Mouse (Mus musculus): ENCODE measurements around the gene Trappc13. TPM values are rescaled to one million over a fixed set of nuclear protein-coding genes. Genes with fewer than 3 reads are reported as not detected.

Gene Trappc13
- total RNA-seq, 2 experiments from 2014 or later, result 31.0 to 34.1 TPM

DNA sequence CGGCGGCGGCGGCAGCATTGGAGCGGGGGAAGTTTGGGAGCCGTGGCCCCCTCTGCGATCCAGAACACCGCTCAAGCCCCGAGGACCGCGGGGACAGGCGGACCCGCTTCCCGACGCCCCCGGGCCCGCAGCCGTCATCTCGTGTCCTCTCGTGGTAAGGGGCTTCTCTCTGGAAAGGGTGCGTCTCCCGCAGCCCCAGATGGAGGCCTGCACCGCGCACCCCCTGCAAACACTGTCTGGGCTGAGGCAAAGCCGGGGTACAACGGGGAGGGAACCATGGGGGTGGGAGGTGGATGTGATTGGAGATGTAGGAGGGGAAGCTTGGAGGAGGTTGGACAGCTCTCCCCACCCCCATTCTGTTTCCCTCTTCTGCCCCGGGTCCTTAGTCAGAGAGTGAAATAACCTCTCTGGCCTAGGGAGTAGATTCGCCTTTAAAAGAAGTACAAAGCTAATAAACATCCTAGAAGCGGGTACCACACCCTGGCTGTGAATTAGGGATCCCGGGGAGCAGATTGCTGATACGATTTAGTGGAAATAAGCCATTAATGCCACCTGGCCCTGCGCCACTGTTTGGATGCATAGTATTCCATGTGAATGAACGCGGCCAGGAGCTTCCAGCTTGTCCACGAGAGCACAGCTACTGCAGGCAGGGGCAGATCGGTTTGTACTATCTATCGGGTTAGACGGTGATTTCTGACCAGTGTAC is 68.3 kb downstream of the Trappc13 start:
- Histone ChIP-seq H3K4me3 (peak overlapping the region; percentile 80), H3K27ac (peak overlapping the region; percentile 92)
- intact Hi-C loops (cut with DNase I), result no loop called here
- peak; percentile 39 for DNase-seq
- TF ChIP-seq CTCF (IDR thresholded peaks at IDR 0.05), result no peak

DNA sequence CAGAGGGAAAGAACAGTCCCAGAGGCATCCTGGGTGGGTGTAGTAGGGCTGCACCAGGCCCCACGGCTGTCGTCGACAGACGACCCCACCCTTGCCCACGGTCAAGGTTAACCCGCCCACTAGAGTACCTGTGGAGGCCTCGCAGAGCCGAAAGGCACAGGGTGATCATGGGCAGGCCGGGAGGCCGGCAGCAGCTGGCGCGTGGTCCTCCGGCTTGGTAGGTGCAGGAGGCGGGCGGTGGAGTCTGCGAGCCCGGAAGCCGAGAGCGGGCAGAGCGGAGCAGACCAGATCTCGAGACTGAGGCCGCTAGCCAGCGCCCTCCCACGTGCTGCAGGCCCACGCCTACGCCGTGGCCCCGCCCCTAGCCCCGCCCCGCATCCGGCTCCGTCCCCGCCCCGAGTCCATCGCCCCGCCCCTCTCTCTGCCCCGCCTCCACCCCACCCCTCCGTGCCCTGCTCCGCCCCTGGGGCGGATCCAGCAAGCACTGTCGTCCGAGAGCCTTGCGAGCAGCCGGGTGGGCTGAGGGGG is 68.9 kb downstream of the Trappc13 start, which contains the start of the genes Nln and Sgtb:
TSS of gene Nln (minus strand) at position 327 of the 528 bp plus-strand sequence.
TSS of gene Sgtb (plus strand) at position 454 of the 528 bp plus-strand sequence.
- H3K4me3 ChIP-seq, result peak within 1 kb of the TSS; percentile 80
- peak within 1 kb of the TSS; percentile 92 for H3K27ac ChIP-seq
- intact Hi-C loops (cut with DNase I), result no loop called here
- TF ChIP-seq CTCF (IDR thresholded peaks at IDR 0.05), result no peak
- peak; percentile 94 for DNase-seq

GRCm38 (mm10) chr13:104108651-104109287 is 69.5 kb downstream of the Trappc13 start:
- peak overlapping the region; percentile 92 for H3K27ac ChIP-seq
- TF ChIP-seq CTCF (IDR thresholded peaks at IDR 0.05), result no peak
- intact Hi-C loops (cut with DNase I), result no loop called here

GRCm38 (mm10) chr13:104101606-104102235 is 76.5 kb downstream of the Trappc13 start:
- no peak for DNase-seq
- intact Hi-C loops (cut with DNase I), result no loop called here
- no peak overlapping the region for H3K4me3 ChIP-seq
- no peak for TF ChIP-seq CTCF (IDR thresholded peaks at IDR 0.05)
- H3K27ac ChIP-seq, result no peak overlapping the region

More at GRCm38 (mm10) chr13:104108651-104109287, 69.5 kb downstream of the Trappc13 start:
- H3K4me3 ChIP-seq, result peak overlapping the region; percentile 80
- DNase-seq, result no peak

GRCm38 (mm10) chr13:104100416-104100815 is 77.9 kb downstream of the Trappc13 start:
- intact Hi-C loops (cut with DNase I), result no loop called here
- Histone ChIP-seq H3K27ac (no peak overlapping the region), H3K4me3 (no peak overlapping the region)
- TF ChIP-seq CTCF (IDR thresholded peaks at IDR 0.05), result no peak
- DNase-seq, result no peak

DNA sequence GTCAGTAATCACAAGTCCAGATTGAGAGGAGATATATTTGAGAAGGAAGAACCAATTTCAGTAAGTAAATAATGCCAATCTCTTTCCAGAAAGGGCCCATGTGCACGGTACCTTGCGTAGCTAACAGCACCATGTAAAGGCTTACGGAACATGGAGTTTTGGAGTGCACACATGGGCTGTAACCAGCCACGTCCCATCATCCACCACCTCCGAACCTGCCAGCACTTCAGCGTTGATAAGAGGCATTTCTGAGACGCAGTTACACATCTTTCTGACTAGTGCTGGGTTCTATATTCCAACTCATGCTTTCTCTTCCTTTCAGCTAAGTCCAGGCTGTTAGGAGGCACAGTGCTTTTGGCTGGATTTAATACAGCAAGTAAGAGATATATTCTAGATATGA is 81.1 kb downstream of the Trappc13 start:
- no peak for DNase-seq
- Histone ChIP-seq H3K27ac (no peak overlapping the region), H3K4me3 (no peak overlapping the region)
- intact Hi-C loops (cut with DNase I), result no loop called here
- TF ChIP-seq CTCF (IDR thresholded peaks at IDR 0.05), result no peak

DNA sequence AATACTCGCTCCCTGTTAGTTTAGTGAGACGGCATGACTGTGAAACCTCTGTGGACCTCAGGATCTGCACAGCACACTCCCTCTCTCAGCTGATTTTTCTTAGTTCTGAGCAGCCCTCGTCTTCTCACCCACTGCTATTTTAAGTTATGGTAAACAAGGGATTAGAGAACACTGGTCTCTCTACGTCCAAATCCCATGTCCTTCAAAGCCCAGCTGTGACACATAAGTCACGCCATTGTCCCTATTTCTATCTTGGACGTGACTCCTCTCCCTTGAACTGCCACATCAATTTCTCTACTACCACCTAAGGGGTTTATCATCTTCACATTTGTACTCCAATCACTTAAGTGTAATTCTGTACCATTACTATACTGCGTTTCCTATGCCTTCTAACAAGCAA is 82.3 kb downstream of the Trappc13 start:
- intact Hi-C loops (cut with DNase I), result no loop called here
- TF ChIP-seq CTCF (IDR thresholded peaks at IDR 0.05), result no peak
- DNase-seq, result no peak
- Histone ChIP-seq H3K4me3 (no peak overlapping the region), H3K27ac (no peak overlapping the region)

DNA sequence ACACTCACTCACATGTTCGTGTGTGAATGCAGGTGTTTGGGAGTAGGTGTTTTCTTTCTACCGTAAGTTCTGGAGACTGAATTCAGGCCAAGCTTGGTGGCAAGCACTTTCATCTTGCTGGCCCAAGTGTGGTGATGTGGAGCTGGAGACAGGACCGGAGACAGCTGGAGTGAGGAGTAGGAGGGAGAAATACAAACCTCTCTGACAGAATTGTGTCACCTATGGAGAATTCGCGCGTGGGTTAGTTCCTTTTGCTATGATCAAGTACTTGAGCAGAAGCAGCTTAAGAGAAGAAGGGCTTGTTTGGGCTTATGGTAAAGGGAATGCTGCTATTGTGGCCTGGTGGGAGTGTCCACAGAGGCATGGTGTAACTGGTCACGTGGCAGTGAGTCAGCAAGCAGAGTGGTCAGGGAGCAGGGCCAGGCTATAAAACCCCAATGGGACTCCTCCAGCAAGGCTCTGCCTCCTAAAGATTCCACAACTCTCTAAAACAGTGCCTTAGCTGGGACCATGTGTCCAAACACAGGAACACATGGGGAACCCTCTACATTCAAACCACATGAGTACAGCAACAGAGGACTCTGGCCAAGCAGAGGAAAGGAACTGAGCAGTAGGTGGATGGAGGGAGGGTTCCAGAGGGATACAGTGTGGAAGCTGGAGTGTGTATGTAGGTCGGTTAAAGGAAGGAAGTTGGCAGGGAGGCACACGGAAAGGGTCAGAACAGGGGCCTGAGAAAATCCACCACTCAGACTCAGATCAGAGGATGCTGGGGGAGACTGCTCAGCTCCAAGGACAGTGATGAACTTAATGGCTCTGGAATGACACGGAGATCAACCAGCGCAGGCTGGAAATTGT is 83.5 kb downstream of the Trappc13 start:
- no peak for TF ChIP-seq CTCF (IDR thresholded peaks at IDR 0.05)
- DNase-seq, result peak; percentile 49
- Histone ChIP-seq H3K27ac (no peak overlapping the region), H3K4me3 (no peak overlapping the region)
- intact Hi-C loops (cut with DNase I), result no loop called here

Other genes starting within 250 kb of the Trappc13 start
- gene Nln, start 68.9 kb downstream of the Trappc13 start, total RNA-seq (2021), result 1 to 10 TPM; 6.7 to 7.3 TPM
- under 1 TPM; 0.61 to 0.73 TPM for gene Sgtb, start 68.7 kb downstream of the Trappc13 start, total RNA-seq (2021)
- 10 to 100 TPM; 23.6 to 26.2 TPM for gene Trim23, start 328 bp upstream of the Trappc13 start, total RNA-seq (2021)
- gene Cenpk, start 50.1 kb upstream of the Trappc13 start, total RNA-seq (2021), result under 1 TPM in 1 of 2 experiments, not detected in 1; 0.41 TPM
- gene Ppwd1, start 50.4 kb upstream of the Trappc13 start, total RNA-seq (2021), result 1 to 10 TPM; 7.5 to 8.1 TPM
- gene Adamts6, start 109.4 kb upstream of the Trappc13 start, total RNA-seq (2021), result 1 to 10 TPM in 1 of 2 experiments, under 1 TPM in 1; 0.84 to 1.5 TPM

All from gastrocnemius, adult 2 months (tissue).